Mouse (Mus musculus): ENCODE results near the gene B4galt4. TPM values are rescaled to one million over a fixed set of nuclear protein-coding genes. Genes with fewer than 3 reads are reported as not detected.
"Not testable (repeated sequence)": the region's sequence is repeated elsewhere in the genome, so short reads cannot be mapped to it uniquely, and the experiment has no call there.

Gene B4galt4
- polyA plus RNA-seq, 1 experiment from 2014 or later = 30.6 TPM

DNA sequence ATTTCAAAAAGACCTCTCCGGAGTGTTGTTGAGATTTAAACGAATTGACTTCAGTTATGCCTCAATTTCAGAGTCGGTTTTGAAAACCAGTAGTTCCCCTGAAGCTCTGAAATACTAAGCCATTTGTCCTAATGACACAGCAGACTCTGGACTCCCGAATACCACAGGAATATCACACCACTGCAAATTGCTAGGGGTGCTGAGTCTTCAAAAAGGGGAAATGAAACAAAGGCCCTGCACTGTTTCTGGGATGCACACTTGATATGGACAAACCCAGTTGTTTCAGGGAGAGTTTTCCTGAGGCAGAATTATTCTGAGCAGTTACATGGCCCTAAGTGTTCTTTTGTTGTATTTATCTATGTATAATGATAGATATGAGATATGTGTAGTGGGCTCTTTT, 30.8 kb upstream of the B4galt4 start:
- Histone ChIP-seq H3K9me3 (replicated peaks) (no peaks in the 10 kb centered on the region), H3K4me2 (peak overlapping the region; percentile 87), H3K9ac (0 out of 2 replicates have a peak overlapping the region, but pooled peaks have one; percentile 9), H3K36me3 (no peaks in the 10 kb centered on the region), H3K4me3 (replicated peaks) (peak overlapping the region; percentile 75), H3K27ac (no peak overlapping the region), H3K27me3 (no peaks in the 10 kb centered on the region), H3K4me1 (peaks cover 25% of the 10 kb centered on the region)
- no peak for ATAC-seq (replicated peaks; ENCODE audit: low FRiP score)
- WGBS = 30% methylated on average over 4 of the region's 4 CpGs

DNA sequence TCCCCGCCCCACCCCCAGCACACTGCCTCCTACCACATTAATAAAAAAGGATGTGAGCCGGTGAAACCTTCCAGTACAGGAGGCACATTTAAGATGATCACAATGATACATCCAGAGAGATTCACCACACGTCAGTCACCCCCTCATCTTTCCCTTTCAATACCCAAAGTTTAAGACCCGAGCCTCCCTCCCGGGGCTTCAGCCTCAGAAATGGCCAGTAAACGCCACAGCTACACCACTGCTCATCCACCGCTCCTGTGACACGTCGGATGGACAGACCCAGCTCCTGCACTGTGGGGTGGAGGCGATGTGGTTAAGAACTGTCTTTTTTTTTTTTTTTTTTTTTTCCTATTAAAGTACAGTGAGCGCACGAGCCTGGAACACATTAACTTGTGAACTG, 30.0 kb upstream of the B4galt4 start:
- peak overlapping the region; percentile 87 for H3K4me2 ChIP-seq
- peaks cover 21% of the 10 kb centered on the region for H3K4me1 ChIP-seq
- H3K27ac ChIP-seq = peak overlapping the region; percentile 95
- WGBS = 5% methylated on average over 12 of the region's 12 CpGs
- no peaks in the 10 kb centered on the region for H3K36me3 ChIP-seq
- peak overlapping the region; percentile 75 for H3K4me3 ChIP-seq (replicated peaks)
- H3K9me3 ChIP-seq (replicated peaks) = no peaks in the 10 kb centered on the region
- peak overlapping the region; percentile 72 for H3K9ac ChIP-seq
- no peaks in the 10 kb centered on the region for H3K27me3 ChIP-seq
- ATAC-seq (replicated peaks; ENCODE audit: low FRiP score) = no peak

DNA sequence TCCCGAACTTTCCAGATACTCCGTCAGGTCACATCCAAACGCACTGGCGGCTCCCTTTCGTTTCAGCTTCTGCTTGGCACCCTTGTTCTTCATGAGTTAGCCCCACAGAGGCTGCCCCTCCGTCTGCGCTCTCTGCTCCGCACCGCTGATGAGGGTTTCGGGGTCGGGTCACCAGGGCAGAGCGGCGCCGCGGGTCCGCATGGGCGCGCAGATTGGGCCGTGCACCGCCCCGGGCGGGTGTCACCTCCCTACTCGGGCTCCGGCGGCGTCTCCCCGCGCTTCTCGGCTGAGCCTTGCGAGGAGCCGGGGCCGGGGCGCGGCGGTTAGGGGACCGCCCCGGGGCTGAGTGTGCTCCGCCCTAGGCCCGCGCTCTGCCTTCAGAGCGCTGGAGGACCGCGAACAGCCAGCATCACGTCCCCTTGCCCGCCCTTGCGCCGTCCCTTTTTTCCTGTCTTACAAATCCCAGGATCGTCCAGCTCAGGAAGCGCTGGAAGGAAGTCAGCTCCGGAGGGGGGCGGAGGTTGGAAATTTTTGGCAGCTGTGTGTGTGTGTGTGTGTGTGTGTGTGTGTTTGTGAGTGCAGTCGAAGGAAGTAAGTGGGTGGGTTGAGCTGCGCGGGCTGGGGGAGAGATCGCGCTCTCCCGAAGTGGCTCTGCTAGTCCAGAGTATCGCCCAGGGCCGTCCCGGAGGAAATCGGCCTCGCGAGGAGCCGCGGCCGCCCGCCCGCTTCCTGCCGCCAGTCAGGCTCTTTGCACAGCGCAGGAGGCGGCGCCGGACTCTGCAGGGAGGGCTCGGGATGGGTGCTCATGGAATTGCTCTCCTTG, 29.3 kb upstream of the B4galt4 start, which contains the start of gene Arhgap31:
Arhgap31 (minus strand) TSS at position 694 of the 823 bp plus-strand sequence.
- Histone ChIP-seq H3K27ac (peak within 1 kb of the TSS; percentile 95), H3K27me3 (no peaks in the 10 kb centered on the region), H3K4me3 (replicated peaks) (peak within 1 kb of the TSS; percentile 75), H3K4me2 (peak within 1 kb of the TSS; percentile 87), H3K36me3 (no peaks in the 10 kb centered on the region), H3K9ac (peak within 1 kb of the TSS; percentile 72), H3K9me3 (replicated peaks) (no peaks in the 10 kb centered on the region), H3K4me1 (peaks cover 21% of the 10 kb centered on the region)
- WGBS = under 1% methylated on average over 65 of the region's 74 CpGs
- ATAC-seq (replicated peaks; ENCODE audit: low FRiP score) = peak; percentile 95

DNA sequence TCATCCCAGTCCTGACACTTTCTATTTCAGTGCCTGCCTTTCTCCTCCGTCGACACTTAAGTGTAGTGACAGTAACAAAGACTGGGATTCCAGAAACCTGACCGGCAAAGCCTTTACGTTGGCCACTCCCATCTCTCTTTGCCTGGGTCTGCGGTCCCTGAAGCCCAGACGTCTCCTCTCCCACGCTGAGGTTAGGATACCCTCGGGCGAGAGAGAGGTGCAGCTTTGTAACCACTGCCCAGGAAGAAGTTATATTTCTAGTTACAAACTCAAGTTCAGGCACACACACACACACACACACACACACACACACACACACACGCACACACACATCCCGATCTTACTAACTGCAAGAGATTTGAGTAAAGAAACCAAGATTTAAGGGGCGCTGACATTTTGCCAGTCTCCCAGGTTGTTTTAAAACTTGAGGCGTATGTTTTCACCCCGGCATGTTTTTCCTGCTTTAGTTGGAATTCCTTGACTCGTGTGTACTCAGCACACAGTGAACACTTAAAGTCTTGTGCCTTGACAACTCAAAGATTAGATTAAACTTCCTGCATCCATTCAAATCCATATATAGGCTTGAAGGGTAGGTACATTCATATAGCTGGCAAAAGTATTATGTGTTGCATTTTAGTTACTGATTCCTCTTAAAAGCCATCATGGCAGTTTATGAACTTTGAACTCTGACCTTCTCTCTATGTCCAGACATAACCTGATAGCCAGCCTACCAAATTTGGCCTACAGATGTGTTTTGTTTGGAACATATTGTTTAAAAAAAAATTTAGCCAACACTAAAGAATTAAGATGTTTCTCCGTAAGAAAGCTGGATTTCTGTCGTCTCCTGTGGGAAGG, 28.4 kb upstream of the B4galt4 start:
- 16% methylated on average over 17 of the region's 17 CpGs for WGBS
- H3K27ac ChIP-seq = peak overlapping the region; percentile 95
- H3K4me3 ChIP-seq (replicated peaks) = peak overlapping the region; percentile 75
- no peaks in the 10 kb centered on the region for H3K9me3 ChIP-seq (replicated peaks)
- peak overlapping the region; percentile 87 for H3K4me2 ChIP-seq
- H3K4me1 ChIP-seq = peaks cover 21% of the 10 kb centered on the region
- peak overlapping the region; percentile 72 for H3K9ac ChIP-seq
- no peaks in the 10 kb centered on the region for H3K27me3 ChIP-seq
- H3K36me3 ChIP-seq = no peaks in the 10 kb centered on the region
- peak; percentile 77 for ATAC-seq (replicated peaks; ENCODE audit: low FRiP score)

DNA sequence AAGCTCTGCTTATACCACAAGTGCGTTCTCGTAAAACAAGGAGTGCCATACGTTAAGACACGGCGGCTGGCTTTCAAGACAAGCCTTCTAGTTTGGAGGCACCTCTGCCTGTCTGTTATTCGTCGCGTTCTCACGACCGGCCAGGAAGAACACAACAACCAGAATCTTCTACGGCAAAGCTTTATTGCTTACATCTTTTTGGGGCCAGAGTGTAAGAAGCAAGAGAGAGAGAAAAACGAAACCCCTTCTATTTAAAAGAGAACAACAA, 27.9 kb upstream of the B4galt4 start:
- H3K36me3 ChIP-seq; H3K27me3 ChIP-seq; H3K9ac ChIP-seq; H3K9me3 ChIP-seq (replicated peaks); ATAC-seq (replicated peaks; ENCODE audit: low FRiP score): not testable (repeated sequence)
- Histone ChIP-seq H3K4me3 (replicated peaks) (peak overlapping the region; percentile 21), H3K4me2 (peak overlapping the region; percentile 87), H3K27ac (peak overlapping the region; percentile 95; the same call in 1 of the 2 replicates), H3K4me1 (peaks cover 21% of the 10 kb centered on the region)
- WGBS = 33% methylated on average over 11 of the region's 12 CpGs

DNA sequence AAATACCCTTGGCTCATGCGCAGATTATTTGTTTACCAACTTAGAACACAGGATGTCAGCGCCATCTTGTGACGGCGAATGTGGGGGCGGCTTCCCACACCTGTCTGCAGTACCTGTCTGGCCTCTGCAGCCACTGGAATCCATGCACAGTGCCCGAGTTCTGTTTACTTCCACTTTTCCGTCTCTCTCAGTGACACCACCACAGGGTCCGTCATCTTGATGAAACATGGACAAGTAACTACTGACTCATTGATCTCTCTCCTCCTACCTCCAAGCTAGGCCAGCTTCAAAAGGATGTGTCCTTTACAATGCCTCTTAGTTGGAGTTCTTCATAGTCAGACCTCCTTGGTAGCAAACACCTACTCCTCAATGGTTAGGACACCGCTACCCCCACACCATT, 20.7 kb upstream of the B4galt4 start:
- Histone ChIP-seq H3K9ac (no peak overlapping the region), H3K27ac (no peak overlapping the region), H3K4me2 (no peak overlapping the region), H3K4me1 (no peaks in the 10 kb centered on the region), H3K4me3 (replicated peaks) (no peak overlapping the region), H3K27me3 (no peaks in the 10 kb centered on the region), H3K9me3 (replicated peaks) (no peaks in the 10 kb centered on the region), H3K36me3 (no peaks in the 10 kb centered on the region)
- 92% methylated on average over 9 of the region's 9 CpGs for WGBS
- ATAC-seq (replicated peaks; ENCODE audit: low FRiP score) = no peak

DNA sequence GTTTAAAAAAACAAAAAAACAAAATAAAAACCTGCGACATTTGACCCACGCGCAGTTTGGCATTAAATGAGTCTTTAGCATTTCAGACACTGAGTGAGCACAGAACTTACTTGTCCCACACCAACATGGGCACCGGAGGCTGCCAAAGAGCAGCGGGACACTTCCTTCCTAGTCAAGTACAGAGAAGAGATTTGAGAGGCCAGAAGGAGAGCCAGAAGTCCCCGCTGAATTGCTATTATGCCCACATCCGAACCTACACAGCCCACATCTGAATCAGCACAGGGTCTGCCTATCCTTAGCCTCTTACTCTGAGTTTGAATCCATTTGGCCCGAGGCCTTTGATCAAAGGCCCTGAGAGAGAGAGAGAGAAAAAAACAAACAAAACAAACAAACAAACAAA, 17.8 kb upstream of the B4galt4 start:
- 74% methylated on average over 8 of the region's 8 CpGs for WGBS
- Histone ChIP-seq H3K9ac (no peak overlapping the region), H3K27ac (peak overlapping the region; percentile 32; the same call in 1 of the 2 replicates), H3K9me3 (replicated peaks) (no peaks in the 10 kb centered on the region), H3K4me1 (peaks cover 4% of the 10 kb centered on the region; the same call in 1 of the 2 replicates), H3K27me3 (no peaks in the 10 kb centered on the region), H3K4me2 (0 out of 2 replicates have a peak overlapping the region, but pooled peaks have one; percentile 3), H3K4me3 (replicated peaks) (no peak overlapping the region), H3K36me3 (no peaks in the 10 kb centered on the region)
- ATAC-seq (replicated peaks; ENCODE audit: low FRiP score) = no peak

DNA sequence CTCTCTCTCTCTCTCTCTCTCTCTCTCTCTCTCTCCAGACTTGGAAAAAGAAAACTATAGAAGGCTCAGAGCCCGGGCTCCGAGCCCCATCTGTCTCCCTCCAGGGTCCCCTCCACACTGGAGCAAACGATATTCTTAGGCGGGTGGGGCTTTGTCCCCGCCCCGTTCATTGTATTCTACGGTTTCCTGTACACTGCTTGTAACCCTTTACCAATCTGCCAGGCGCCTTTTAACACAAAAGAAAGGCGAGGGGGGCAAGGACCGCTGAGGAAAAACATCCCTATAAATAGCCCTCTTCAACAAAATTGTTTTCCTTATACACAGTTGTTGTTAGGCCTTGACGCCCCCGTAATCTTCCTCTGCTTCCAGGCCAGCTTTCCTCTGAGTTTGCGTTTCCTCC, 17.1 kb upstream of the B4galt4 start:
- Histone ChIP-seq H3K4me2 (no peak overlapping the region), H3K9ac (no peak overlapping the region), H3K4me1 (peaks cover 9% of the 10 kb centered on the region), H3K27me3 (no peaks in the 10 kb centered on the region), H3K9me3 (replicated peaks) (no peaks in the 10 kb centered on the region), H3K4me3 (replicated peaks) (no peak overlapping the region), H3K27ac (0 out of 2 replicates have a peak overlapping the region, but pooled peaks have one; percentile 32), H3K36me3 (no peaks in the 10 kb centered on the region)
- 68% methylated on average over 13 of the region's 13 CpGs for WGBS
- 0 out of 2 replicates have a peak, but pooled peaks have one; percentile 12 for ATAC-seq (replicated peaks; ENCODE audit: low FRiP score)

DNA sequence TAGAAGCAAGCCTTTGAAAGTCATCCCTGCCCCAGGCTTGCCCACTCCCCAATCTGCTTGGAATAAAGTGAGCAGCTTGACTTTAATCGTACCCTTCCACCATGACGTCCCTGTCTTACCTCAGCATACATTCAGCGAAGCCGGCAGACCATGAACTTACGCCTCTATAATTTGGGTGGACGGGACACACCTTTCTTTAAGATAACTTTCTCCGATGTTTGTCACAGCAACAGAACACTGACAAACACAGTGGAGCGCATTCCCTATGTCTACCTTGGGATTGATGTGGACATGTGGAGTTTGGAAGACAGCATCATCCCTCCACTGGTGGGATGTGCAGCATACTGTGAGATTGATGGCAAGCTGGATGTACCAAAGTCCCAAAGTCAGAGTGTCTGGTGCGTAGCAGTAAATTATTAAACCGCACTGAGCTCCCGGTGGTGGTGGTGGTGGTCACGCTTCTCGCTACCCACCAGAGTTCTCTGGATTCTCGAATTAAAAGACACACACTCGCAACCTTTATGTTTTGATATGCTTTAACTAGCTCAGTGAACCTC, 13.4 kb upstream of the B4galt4 start:
- WGBS = 83% methylated on average over 15 of the region's 15 CpGs
- H3K27me3 ChIP-seq = no peaks in the 10 kb centered on the region
- ATAC-seq (replicated peaks; ENCODE audit: low FRiP score) = no peak
- no peak overlapping the region for H3K27ac ChIP-seq
- H3K4me2 ChIP-seq = 0 out of 2 replicates have a peak overlapping the region, but pooled peaks have one; percentile 3
- peaks cover 17% of the 10 kb centered on the region for H3K4me1 ChIP-seq
- no peak overlapping the region for H3K4me3 ChIP-seq (replicated peaks)
- H3K36me3 ChIP-seq = no peaks in the 10 kb centered on the region
- no peak overlapping the region for H3K9ac ChIP-seq
- no peaks in the 10 kb centered on the region for H3K9me3 ChIP-seq (replicated peaks)

DNA sequence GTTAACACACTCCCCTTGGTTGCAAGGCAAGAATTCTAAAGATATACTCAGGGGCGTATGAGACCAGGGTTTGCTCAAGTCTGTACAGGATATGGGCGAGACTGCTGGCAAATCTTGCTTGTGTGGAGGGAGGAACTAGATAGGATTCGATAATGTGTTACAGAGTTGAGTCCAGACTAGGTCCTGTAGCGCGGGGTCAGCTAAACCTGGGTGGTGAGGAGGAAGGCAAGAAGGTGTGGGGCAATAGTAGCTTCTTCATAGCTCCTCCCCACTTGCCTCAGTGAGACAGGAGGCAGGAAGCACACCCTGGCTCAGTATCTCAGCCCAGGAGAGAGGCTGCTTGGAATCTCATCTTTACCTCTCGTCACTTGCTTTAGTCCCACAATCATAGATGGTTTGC, 12.9 kb upstream of the B4galt4 start:
- no peak overlapping the region for H3K27ac ChIP-seq
- peaks cover 17% of the 10 kb centered on the region for H3K4me1 ChIP-seq
- no peak overlapping the region for H3K4me3 ChIP-seq (replicated peaks)
- H3K4me2 ChIP-seq = 0 out of 2 replicates have a peak overlapping the region, but pooled peaks have one; percentile 3
- 80% methylated on average over 6 of the region's 6 CpGs for WGBS
- no peaks in the 10 kb centered on the region for H3K27me3 ChIP-seq
- H3K36me3 ChIP-seq = no peaks in the 10 kb centered on the region
- H3K9ac ChIP-seq = no peak overlapping the region
- no peaks in the 10 kb centered on the region for H3K9me3 ChIP-seq (replicated peaks)
- ATAC-seq (replicated peaks; ENCODE audit: low FRiP score) = peak; percentile 33; the same call in 1 of the 2 replicates

DNA sequence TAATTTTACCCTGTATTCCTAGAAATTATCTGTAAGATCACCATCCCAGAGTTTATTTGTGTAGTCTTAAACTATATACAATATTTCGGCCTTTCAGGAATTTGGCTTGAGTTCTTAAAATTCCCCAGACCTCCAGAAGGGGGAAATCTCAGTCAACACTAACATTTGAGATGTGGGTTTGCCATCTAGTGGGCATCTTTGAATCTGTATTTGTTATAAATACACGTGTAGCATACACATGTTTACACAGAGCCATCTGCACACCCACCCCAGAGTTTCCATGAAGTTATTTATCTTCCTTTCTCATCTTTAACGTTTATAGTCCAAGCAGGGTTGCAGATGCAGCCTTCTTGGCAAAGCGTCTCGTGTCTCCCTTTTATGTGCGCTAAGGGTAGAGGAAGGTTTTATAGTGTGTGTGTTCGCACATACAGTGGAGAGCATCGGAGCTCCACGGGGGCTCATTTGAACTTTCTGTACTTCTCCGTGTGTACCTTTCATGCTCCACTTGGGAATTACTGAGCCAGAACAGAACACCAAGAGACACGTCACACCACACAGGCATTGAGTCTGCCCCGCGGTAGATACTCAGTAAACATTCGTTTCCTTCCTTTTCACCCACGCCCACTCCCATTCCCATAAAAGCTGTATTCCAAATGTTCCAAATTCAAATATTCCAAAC, 12.3 kb upstream of the B4galt4 start:
- peaks cover 17% of the 10 kb centered on the region for H3K4me1 ChIP-seq
- peak overlapping the region; percentile 50 for H3K4me2 ChIP-seq
- WGBS = 35% methylated on average over 15 of the region's 15 CpGs
- peak overlapping the region; percentile 52; the same call in 1 of the 2 replicates for H3K27ac ChIP-seq
- ATAC-seq (replicated peaks; ENCODE audit: low FRiP score) = peak; percentile 68
- H3K9ac ChIP-seq = no peak overlapping the region
- H3K9me3 ChIP-seq (replicated peaks) = no peaks in the 10 kb centered on the region
- no peaks in the 10 kb centered on the region for H3K27me3 ChIP-seq
- H3K4me3 ChIP-seq (replicated peaks) = peak overlapping the region; percentile 19
- H3K36me3 ChIP-seq = no peaks in the 10 kb centered on the region

Data from kidney, embryonic 15.5 days (tissue).